1 mouse cellular context compared by ENCODE assay signal in the genomic region with DNA sequence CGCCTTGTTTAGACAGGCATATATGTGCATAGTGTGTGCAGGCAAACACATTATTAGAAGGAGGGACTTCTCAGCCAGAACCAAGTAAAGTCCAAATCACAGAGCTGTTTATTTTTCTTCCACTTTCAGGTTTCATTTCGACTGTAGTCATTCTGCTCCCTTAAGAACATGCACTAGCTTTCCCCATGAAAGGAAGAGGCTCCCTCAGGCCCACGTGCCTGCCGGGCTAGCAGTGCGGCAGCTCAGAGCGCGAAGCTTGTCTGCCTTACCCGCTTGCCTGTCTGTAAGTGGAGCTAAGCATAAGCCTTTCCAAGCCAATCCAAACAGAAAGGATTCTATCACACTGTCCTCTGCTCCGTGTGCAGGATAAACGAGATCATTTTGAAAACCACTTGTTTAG.
A peak's percentile ranks its signal among the peaks of the same experiment; 100 is the strongest.
TF ChIP-seq lines count a peak whose summit lies in the region.

No protein-coding gene starts in this region.

TF ChIP-seq in CH12.LX, 34 proteins besides CTCF, POLR2A, EP300 and RAD21 (continued from another document):
- 0 out of 2 replicates have a peak, but pooled peaks have one; percentile 19 for TF ChIP-seq RCOR1 (conservative IDR thresholded peaks at IDR 0.05; ENCODE audit: low read depth, low read length)
- TF ChIP-seq KAT2A (IDR thresholded peaks at IDR 0.05; ENCODE audit: insufficient replicate concordance, low read length): no peak
- TF ChIP-seq MAFK (IDR thresholded peaks at IDR 0.05; ENCODE audit: insufficient replicate concordance, low read length): 0 out of 2 replicates have a peak, but pooled peaks have one; percentile 3
- no peak for TF ChIP-seq E2F4 (IDR thresholded peaks at IDR 0.05; ENCODE audit: insufficient replicate concordance, low read depth, low read length)
- no peak for TF ChIP-seq TCF12 (IDR thresholded peaks at IDR 0.05; ENCODE audit: low read depth, low read length)
